Mouse (Mus musculus) embryonic facial prominence, embryonic 12.5 days (tissue): ENCODE measurements around the gene Hip1. TPM values are rescaled to one million over a fixed set of nuclear protein-coding genes. Genes with fewer than 3 reads are reported as not detected.

Source experiments
- ATAC-seq: fragments of 200-750 bp; cut with Nextera tagmentation; 2 replicates; pipeline ENCODE4 v1.8.0; 2017; ENCODE audit not compliant: insufficient number of reproducible peaks, insufficient read depth, low FRiP score, low TSS enrichment
- H3K27ac ChIP-seq: fragments of 300-500 bp; sonication (generic); 2 replicates; pipeline ENCODE4 v1.5.1; 2016; ENCODE audit warnings: mild to moderate bottlenecking
- H3K27me3 ChIP-seq: fragments of 300-500 bp; sonication (generic); 2 replicates; pipeline ENCODE4 v1.6.1; 2016; ENCODE audit warnings: mild to moderate bottlenecking, moderate library complexity
- H3K36me3 ChIP-seq: fragments of 300-500 bp; sonication (generic); 2 replicates; pipeline ENCODE4 v1.6.1; 2016; ENCODE audit warnings: mild to moderate bottlenecking
- H3K4me1 ChIP-seq: fragments of 300-500 bp; sonication (generic); 2 replicates; pipeline ENCODE4 v1.6.1; 2016
- H3K4me2 ChIP-seq: fragments of 300-500 bp; sonication (generic); replicated peaks from 2 replicates; pipeline ENCODE4 v1.6.1; 2016; ENCODE audit warnings: mild to moderate bottlenecking, moderate library complexity
- H3K4me3 ChIP-seq: fragments of 300-500 bp; sonication (generic); 2 replicates; pipeline ENCODE4 v1.5.1; 2016; ENCODE audit warnings: mild to moderate bottlenecking
- H3K9ac ChIP-seq: fragments of 300-500 bp; sonication (generic); 2 replicates; pipeline ENCODE4 v1.6.1; 2016; ENCODE audit warnings: mild to moderate bottlenecking, moderate library complexity
- H3K9me3 ChIP-seq: fragments of 300-500 bp; sonication (generic); 2 replicates; pipeline ENCODE4 v1.6.1; 2016; ENCODE audit warnings: mild to moderate bottlenecking, moderate library complexity
- WGBS: fragments of 180-500 bp; shearing (Covaris S2); methylation state at CpG from one replicate; pipeline ENCODE4 v1.1.7; 2016; 5-methylcytosine and 5-hydroxymethylcytosine counted together
- microRNA-seq: library from miRNA; unstranded; fragments of <30 nt; microRNA quantifications from one replicate; pipeline ENCODE4, GENCODE M21; 2017
- polyA plus RNA-seq: library from polyadenylated mRNA; unstranded; fragments of >200 nt; fragmentation: Nextera tagmentation; extraction: Ambion mirVana; gene quantifications from 2 replicates; pipeline ENCODE4 v1.2.1, GENCODE M21; 2016

Hip1 gene
- polyA plus RNA-seq, 1 experiment from 2014 or later = 57.9 TPM

GRCm38 (mm10) chr5:135359772-135360171, 185.1 kb downstream of the Hip1 start:
- Histone ChIP-seq H3K27me3 (no peaks in the 10 kb centered on the region), H3K9ac (no peak overlapping the region), H3K9me3 (peaks cover 4% of the 10 kb centered on the region; the same call in 1 of the 2 replicates), H3K4me1 (no peaks in the 10 kb centered on the region), H3K4me3 (no peak overlapping the region), H3K4me2 (no peak overlapping the region), H3K27ac (no peak overlapping the region), H3K36me3 (no peaks in the 10 kb centered on the region)
- no peak for ATAC-seq
- 95% methylated on average over 2 of the region's 2 CpGs for WGBS

- Histone ChIP-seq H3K4me3 (no peak overlapping the region), H3K9me3 (peaks cover 4% of the 10 kb centered on the region; the same call in 1 of the 2 replicates), H3K4me2 (no peak overlapping the region), H3K27me3 (peaks cover 12% of the 10 kb centered on the region; the same call in 1 of the 2 replicates), H3K4me1 (no peaks in the 10 kb centered on the region), H3K9ac (no peak overlapping the region), H3K27ac (no peak overlapping the region), H3K36me3 (no peaks in the 10 kb centered on the region)
- no peak for ATAC-seq
- WGBS = 80% methylated on average over 2 of the region's 2 CpGs
Measured at GRCm38 (mm10) chr5:135357556-135357955, 187.4 kb downstream of the Hip1 start.

Small RNAs within 50 kb of the gene (microRNA-seq; reads per million reads assigned to microRNA genes)
- 1.3 reads per million for gene Mir7033

Other genes starting within 250 kb of the Hip1 start
- gene Fkbp6, start 195.1 kb downstream of the Hip1 start, polyA plus RNA-seq = not detected in 2 replicates
- not detected in 2 replicates for gene Trim50, start 191.8 kb downstream of the Hip1 start, polyA plus RNA-seq
- gene Nsun5, start 175.2 kb downstream of the Hip1 start, polyA plus RNA-seq = 39.7 and 41.6 TPM in 2 replicates
- gene Pom121, start 150.6 kb downstream of the Hip1 start, polyA plus RNA-seq = 19.0 and 21.2 TPM in 2 replicates
- gene Ccl26, start 18.4 kb upstream of the Hip1 start, polyA plus RNA-seq = not detected in 2 replicates
- 0.99 and 1.0 TPM in 2 replicates for gene Ccl24, start 27.9 kb upstream of the Hip1 start, polyA plus RNA-seq
- 47.4 and 49.1 TPM in 2 replicates for gene Rhbdd2, start 87.5 kb upstream of the Hip1 start, polyA plus RNA-seq
- gene Por, start 124.9 kb upstream of the Hip1 start, polyA plus RNA-seq = 98.4 and 99.4 TPM in 2 replicates
- gene Tmem120a, start 199.3 kb upstream of the Hip1 start, polyA plus RNA-seq = 50.4 and 53.1 TPM in 2 replicates
- gene Styxl1, start 233.3 kb upstream of the Hip1 start, polyA plus RNA-seq = 0.23 and 0.47 TPM in 2 replicates
- 487 and 498 TPM in 2 replicates for gene Mdh2, start 233.4 kb upstream of the Hip1 start, polyA plus RNA-seq